14 mouse cellular contexts compared by ENCODE assay signal in genomic region chr10:111787175-111787574, GRCm38 (mm10).
DNase-seq lines count a peak whose midpoint lies in the region; ATAC-seq lines count a peak whose summit lies in the region.
"Had no signal": no experiment of that assay in that cellular context is flagged by ENCODE, and none has a peak within 500 bp of the region (broad histone marks: within the 10 kb centered on the region; RNA-seq: fewer than 3 reads in every experiment).

No protein-coding gene starts in this region.

- H3K4me3 ChIP-seq in neural tube, embryonic 13.5 days = no peak overlapping the region
- H3K4me3 ChIP-seq in midbrain, embryonic 12.5 days = no peak overlapping the region
- H3K4me3 ChIP-seq: liver, embryonic 15.5 days; stomach, embryonic 15.5 days had no signal

- peak overlapping the region; percentile 70 for H3K27ac ChIP-seq in neural tube, embryonic 13.5 days (replicated peaks)
- H3K27ac ChIP-seq in midbrain, embryonic 12.5 days (replicated peaks) = peak overlapping the region; percentile 25; the same call in 1 of the 2 replicates
- H3K27ac ChIP-seq: liver, embryonic 15.5 days; stomach, embryonic 15.5 days had no signal

- peaks cover 17% of the 10 kb centered on the region for H3K4me1 ChIP-seq in neural tube, embryonic 13.5 days (replicated peaks)
- no peaks in the 10 kb centered on the region for H3K4me1 ChIP-seq in midbrain, embryonic 12.5 days
- H3K4me1 ChIP-seq: liver, embryonic 15.5 days had no signal

- peak; percentile 34 for DNase-seq in embryo, embryonic 11 days
- DNase-seq in embryo, embryonic 10.5 days (ENCODE audit: low spot score) = no peak
- DNase-seq in neural tube, embryonic 10.5 days (ENCODE audit: extremely low spot score, low spot score) = no peak
- no peak for DNase-seq in spleen, adult 12 weeks (ENCODE audit: low spot score)
- DNase-seq in lung, postnatal 10 days = no peak
- no peak for DNase-seq in gastrocnemius, adult 18-20 months (ENCODE audit: low spot score)
- DNase-seq: cerebellum, postnatal 14 days; heart, postnatal 36 days; kidney, adult 18-20 months; thymus, postnatal 36 days had no signal

- no peaks in the 10 kb centered on the region for H3K36me3 ChIP-seq in neural tube, embryonic 13.5 days
- no peaks in the 10 kb centered on the region for H3K36me3 ChIP-seq in midbrain, embryonic 12.5 days
- H3K36me3 ChIP-seq: liver, embryonic 15.5 days; stomach, embryonic 15.5 days had no signal

- WGBS in neural tube, embryonic 13.5 days = 49% methylated on average over 9 of the region's 9 CpGs
- 58% methylated on average over 9 of the region's 9 CpGs for WGBS in midbrain, embryonic 12.5 days

- H3K9ac ChIP-seq in neural tube, embryonic 13.5 days = no peak overlapping the region
- no peak overlapping the region for H3K9ac ChIP-seq in midbrain, embryonic 12.5 days (replicated peaks)
- H3K9ac ChIP-seq: liver, embryonic 15.5 days; stomach, embryonic 15.5 days had no signal

- H3K9me3 ChIP-seq in neural tube, embryonic 13.5 days = no peaks in the 10 kb centered on the region
- H3K9me3 ChIP-seq in midbrain, embryonic 12.5 days = no peaks in the 10 kb centered on the region
- H3K9me3 ChIP-seq: liver, embryonic 15.5 days; stomach, embryonic 15.5 days had no signal

- H3K27me3 ChIP-seq in neural tube, embryonic 13.5 days = no peaks in the 10 kb centered on the region
- H3K27me3 ChIP-seq in midbrain, embryonic 12.5 days = no peaks in the 10 kb centered on the region
- H3K27me3 ChIP-seq: liver, embryonic 15.5 days; stomach, embryonic 15.5 days had no signal

- 0 out of 2 replicates have a peak overlapping the region, but pooled peaks have one; percentile 3 for H3K4me2 ChIP-seq in neural tube, embryonic 13.5 days
- H3K4me2 ChIP-seq in midbrain, embryonic 12.5 days (replicated peaks) = no peak overlapping the region
- H3K4me2 ChIP-seq: liver, embryonic 15.5 days; stomach, embryonic 15.5 days had no signal

- ATAC-seq in neural tube, embryonic 13.5 days (ENCODE audit: low read depth) = peak; percentile 85
- ATAC-seq in midbrain, embryonic 12.5 days (ENCODE audit: low FRiP score, low read depth) = no peak
